Mouse (Mus musculus) heart, postnatal 25 days (tissue): ENCODE results near the gene Wdr20rt. TPM values are rescaled to one million over a fixed set of nuclear protein-coding genes. Genes with fewer than 3 reads are reported as not detected.

Experiments used
- total RNA-seq, 2 experiments: library from RNA; stranded (reverse); gene quantifications; 2 replicates each; pipeline ENCODE4 v1.2.3; 2021

Gene Wdr20rt
- total RNA-seq, 2 experiments from 2014 or later = not detected

Other genes starting within 250 kb of the Wdr20rt start
- 10 to 100 TPM; 12.1 to 12.7 TPM for gene Prpf39, start 189.2 kb upstream of the Wdr20rt start, total RNA-seq
- gene Fkbp3, start 151.5 kb upstream of the Wdr20rt start, total RNA-seq = 100 to 1,000 TPM; 235 to 260 TPM
- 1 to 10 TPM; 4.0 to 4.6 TPM for gene Fancm, start 149.9 kb upstream of the Wdr20rt start, total RNA-seq
- gene Mis18bp1, start 52.9 kb upstream of the Wdr20rt start, total RNA-seq = under 1 TPM; 0.36 to 0.59 TPM